Mouse (Mus musculus): Measurements from ENCODE around the gene Cox4i2.

DNA sequence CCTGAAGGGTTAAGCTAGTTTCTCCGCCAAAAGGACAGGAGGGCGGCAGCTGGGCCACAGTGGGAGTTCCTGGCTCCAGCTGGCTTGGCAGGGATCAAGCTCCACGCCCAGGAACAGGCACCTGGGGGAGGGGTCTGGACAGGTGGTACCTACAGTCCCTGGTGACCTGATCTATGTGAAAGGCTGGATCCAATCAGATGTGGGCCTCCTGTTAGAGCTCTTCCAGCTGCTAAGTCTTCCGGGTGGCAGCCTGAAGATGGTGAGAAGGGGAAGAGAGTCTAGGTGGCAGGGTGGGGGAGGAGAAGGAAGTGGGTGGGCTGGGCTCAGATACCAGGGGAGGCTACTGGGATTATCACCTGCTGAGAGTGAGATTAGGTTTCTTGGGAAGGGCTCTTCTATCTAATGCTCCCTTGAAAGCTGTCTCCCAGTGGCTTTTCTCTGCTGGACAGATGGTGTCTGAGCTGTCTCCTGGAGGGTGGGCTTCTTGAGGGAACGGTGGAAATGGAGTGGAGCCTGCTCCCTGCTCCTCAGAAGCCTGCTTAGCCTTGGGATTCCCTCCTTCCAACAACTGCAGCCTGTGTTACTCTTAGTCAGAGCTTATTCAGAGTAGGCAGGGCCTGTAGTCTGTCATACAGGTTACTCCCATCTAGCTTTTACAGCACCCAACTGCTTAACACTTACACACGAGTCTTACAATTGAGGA, 50.6 kb downstream of the Cox4i2 start:
- TF ChIP-seq CTCF (IDR thresholded peaks at IDR 0.05; ENCODE audit: extremely low read depth, insufficient read depth, low read length) (no peak), POLR2A (IDR thresholded peaks at IDR 0.05; ENCODE audit: extremely low read depth, insufficient read depth, low read length) (no peak)
